Mouse (Mus musculus) testis, adult 2 months (tissue): ENCODE measurements around the gene Csnk2b.

Source experiments
- CTCF ChIP-seq: fragments of 200-500 bp; IDR thresholded peaks from 2 replicates; pipeline ENCODE4 v1.5.1; 2012; ENCODE audit warnings: low read depth, mild to moderate bottlenecking, inconsistent platforms, low read length, moderate library complexity; ENCODE audit not compliant: control insufficient read depth, insufficient read depth, insufficient replicate concordance
- POLR2A ChIP-seq: fragments of 200-500 bp; IDR thresholded peaks from 2 replicates; pipeline ENCODE4 v1.6.1; 2012; ENCODE audit warnings: low read depth, mild to moderate bottlenecking, inconsistent platforms, low read length, moderate library complexity; ENCODE audit not compliant: control insufficient read depth

- no peak for TF ChIP-seq POLR2A
- TF ChIP-seq CTCF: no peak
These were observed 31.5 kb downstream of the Csnk2b start for GRCm38 (mm10) chr17:35090166-35090932.
